Mouse (Mus musculus) liver, postnatal 0 days (tissue): ENCODE results near the gene Alg9. TPM values are rescaled to one million over a fixed set of nuclear protein-coding genes. Genes with fewer than 3 reads are reported as not detected.

Experiments
- ATAC-seq: fragments of 200-750 bp; cut with Nextera tagmentation; 2 replicates; pipeline ENCODE4 v1.8.0; 2017; ENCODE audit warnings: mild to moderate bottlenecking, moderate library complexity
- DNase-seq: peaks from one replicate; pipeline ENCODE4 v3.0.0-alpha.2; 2016
- H3K27ac ChIP-seq: fragments of 300-500 bp; sonication (generic); 2 replicates; pipeline ENCODE4 v1.5.1; 2014; ENCODE audit warnings: antibody characterized with exemption, moderate library complexity, mild to moderate bottlenecking, low read depth
- H3K27me3 ChIP-seq: fragments of 300-500 bp; sonication (generic); 2 replicates; pipeline ENCODE4 v1.6.1; 2014; ENCODE audit warnings: low read length, control low read depth, mixed read lengths; ENCODE audit not compliant: insufficient read depth
- H3K36me3 ChIP-seq: fragments of 300-500 bp; sonication (generic); replicated peaks from 2 replicates; pipeline ENCODE4 v1.6.1; 2014; ENCODE audit warnings: mild to moderate bottlenecking, control low read depth, low read length, moderate library complexity, mixed read lengths; ENCODE audit not compliant: insufficient read depth
- H3K4me1 ChIP-seq: fragments of 300-500 bp; sonication (generic); 2 replicates; pipeline ENCODE4 v1.6.1; 2014; ENCODE audit warnings: antibody characterized with exemption, mild to moderate bottlenecking, control low read depth; ENCODE audit not compliant: insufficient read depth
- H3K4me2 ChIP-seq: fragments of 300-500 bp; sonication (generic); 2 replicates; pipeline ENCODE4 v1.6.1; 2014; ENCODE audit warnings: low read depth, mild to moderate bottlenecking, low read length, moderate library complexity, mixed read lengths
- H3K4me3 ChIP-seq: fragments of 300-500 bp; sonication (generic); 2 replicates; pipeline ENCODE4 v1.5.1; 2014; ENCODE audit warnings: low read depth, low read length
- H3K9ac ChIP-seq: fragments of 300-500 bp; sonication (generic); replicated peaks from 2 replicates; pipeline ENCODE4 v1.6.1; 2014; ENCODE audit warnings: mild to moderate bottlenecking, moderate library complexity
- H3K9me3 ChIP-seq: fragments of 300-500 bp; sonication (generic); 2 replicates; pipeline ENCODE4 v1.6.1; 2016; ENCODE audit warnings: mild to moderate bottlenecking, control low read depth, low read length, mixed read lengths
- CTCF ChIP-seq: sonication (generic); IDR thresholded peaks from 2 replicates; pipeline ENCODE4 v1.5.1; 2016; ENCODE audit warnings: antibody characterized with exemption, low read depth
- EP300 ChIP-seq: IDR thresholded peaks from 2 replicates; pipeline ENCODE4 v1.6.1; 2016; ENCODE audit warnings: antibody characterized with exemption, low read depth, mild to moderate bottlenecking
- WGBS: fragments of 180-500 bp; shearing (Covaris S2); extraction: QIAGEN DNeasy Blood & Tissue Kit; methylation state at CpG from one replicate; pipeline ENCODE4 v1.1.7; 2014; ENCODE audit not compliant: insufficient replicate concordance; 5-methylcytosine and 5-hydroxymethylcytosine counted together
- polyA plus RNA-seq: library from polyadenylated mRNA; unstranded; fragments of >200 nt; fragmentation: Nextera tagmentation; extraction: Ambion mirVana; gene quantifications from 2 replicates; pipeline ENCODE4 v1.2.1, GENCODE M21; 2015

The Alg9 gene
- polyA plus RNA-seq, 1 experiment from 2014 or later = 8.6 TPM

- peak overlapping the region; percentile 91 for H3K4me2 ChIP-seq
- ATAC-seq (peak; percentile 52), DNase-seq (no peak)
- H3K4me1 ChIP-seq = peaks cover 30% of the 10 kb centered on the region
- H3K4me3 ChIP-seq = peak overlapping the region; percentile 85
- H3K9me3 ChIP-seq = no peaks in the 10 kb centered on the region
- WGBS = 0% methylated on average over 30 of the region's 46 CpGs
- H3K27ac ChIP-seq = peak overlapping the region; percentile 4
- H3K36me3 ChIP-seq = peaks cover 31% of the 10 kb centered on the region
- no peaks in the 10 kb centered on the region for H3K27me3 ChIP-seq
- TF ChIP-seq CTCF = no peak
- TF ChIP-seq EP300 = no peak
- peak overlapping the region; percentile 58 for H3K9ac ChIP-seq
These were observed 82.3 kb downstream of the Alg9 start for GRCm38 (mm10) chr9:50857082-50857641.

- peak overlapping the region; percentile 45; the same call in 1 of the 2 replicates for H3K4me2 ChIP-seq
These were observed 83.9 kb downstream of the Alg9 start for GRCm38 (mm10) chr9:50858681-50859080.

GRCm38 (mm10) chr9:50861119-50861839 is 86.5 kb downstream of the Alg9 start:
- no peak for DNase-seq
- Histone ChIP-seq H3K27me3 (no peaks in the 10 kb centered on the region), H3K4me3 (no peak overlapping the region), H3K9ac (no peak overlapping the region), H3K36me3 (peaks cover 67% of the 10 kb centered on the region), H3K9me3 (no peaks in the 10 kb centered on the region), H3K4me1 (peaks cover 5% of the 10 kb centered on the region), H3K27ac (no peak overlapping the region), H3K4me2 (no peak overlapping the region)
- no peak for TF ChIP-seq CTCF
- TF ChIP-seq EP300 = no peak
- 91% methylated on average over 18 of the region's 18 CpGs for WGBS
- no peak for ATAC-seq

More at GRCm38 (mm10) chr9:50858681-50859080, 83.9 kb downstream of the Alg9 start:
- H3K27me3 ChIP-seq = no peaks in the 10 kb centered on the region
- 85% methylated on average over 6 of the region's 6 CpGs for WGBS
- DNase-seq = no peak
- no peak overlapping the region for H3K4me3 ChIP-seq
- peaks cover 21% of the 10 kb centered on the region for H3K4me1 ChIP-seq
- H3K9ac ChIP-seq = no peak overlapping the region
- ATAC-seq = no peak
- no peaks in the 10 kb centered on the region for H3K9me3 ChIP-seq
- no peak for TF ChIP-seq EP300
- no peak for TF ChIP-seq CTCF
- H3K36me3 ChIP-seq = peaks cover 45% of the 10 kb centered on the region
- H3K27ac ChIP-seq = no peak overlapping the region

- H3K4me2 ChIP-seq = no peak overlapping the region
These were observed 89.0 kb downstream of the Alg9 start for GRCm38 (mm10) chr9:50863824-50864223.

GRCm38 (mm10) chr9:50864877-50865276 is 90.1 kb downstream of the Alg9 start:
- H3K4me3 ChIP-seq = no peak overlapping the region
- DNase-seq = no peak
- WGBS = 88% methylated on average over 5 of the region's 5 CpGs
- ATAC-seq = no peak
- H3K36me3 ChIP-seq = peaks cover 84% of the 10 kb centered on the region
- H3K4me1 ChIP-seq = no peaks in the 10 kb centered on the region
- H3K9me3 ChIP-seq = no peaks in the 10 kb centered on the region
- no peak overlapping the region for H3K4me2 ChIP-seq
- H3K27me3 ChIP-seq = no peaks in the 10 kb centered on the region
- TF ChIP-seq CTCF = no peak
- TF ChIP-seq EP300 = no peak
- no peak overlapping the region for H3K27ac ChIP-seq
- H3K9ac ChIP-seq = no peak overlapping the region

More at GRCm38 (mm10) chr9:50863824-50864223, 89.0 kb downstream of the Alg9 start:
- TF ChIP-seq CTCF = no peak
- TF ChIP-seq EP300 = no peak
- H3K9me3 ChIP-seq = no peaks in the 10 kb centered on the region
- no peaks in the 10 kb centered on the region for H3K4me1 ChIP-seq
- H3K4me3 ChIP-seq = no peak overlapping the region
- no peak overlapping the region for H3K9ac ChIP-seq
- H3K36me3 ChIP-seq = peaks cover 90% of the 10 kb centered on the region
- H3K27ac ChIP-seq = no peak overlapping the region
- 88% methylated on average over 4 of the region's 4 CpGs for WGBS
- no peak for ATAC-seq
- H3K27me3 ChIP-seq = no peaks in the 10 kb centered on the region
- no peak for DNase-seq

- Histone ChIP-seq H3K4me3 (no peak overlapping the region), H3K4me2 (no peak overlapping the region), H3K9ac (no peak overlapping the region), H3K4me1 (no peaks in the 10 kb centered on the region), H3K9me3 (no peaks in the 10 kb centered on the region), H3K36me3 (peaks cover 84% of the 10 kb centered on the region), H3K27ac (no peak overlapping the region), H3K27me3 (no peaks in the 10 kb centered on the region)
- no peak for ATAC-seq
- TF ChIP-seq EP300 = no peak
- no peak for TF ChIP-seq CTCF
- WGBS = 44% methylated on average over 8 of the region's 8 CpGs
- DNase-seq = no peak
These were observed 91.0 kb downstream of the Alg9 start for GRCm38 (mm10) chr9:50865803-50866202.
